ENCODE assay signal across 18 mouse cellular contexts in genomic region chr17:36057927-36058326, GRCm38 (mm10). TPM values are rescaled to one million over a fixed set of nuclear protein-coding genes. Genes with fewer than 3 reads are reported as not detected.
"Had no signal": no experiment of that assay in that cellular context is flagged by ENCODE, and none has a peak within 500 bp of the region (broad histone marks: within the 10 kb centered on the region; RNA-seq: fewer than 3 reads in every experiment).

No protein-coding gene starts in this region.

RNA-seq across cellular contexts. Expression of gene Gm11127, which starts 0.2 kb away (rescaled TPM):
- total RNA-seq: megakaryocyte progenitor cell, adult 5-6 weeks; midbrain, postnatal 0 days; monocyte, adult 5-6 weeks had no signal
- polyA plus RNA-seq: liver, embryonic 15.5 days; liver, postnatal 0 days; lung, adult 2 months; lung, embryonic 15.5 days; lung, postnatal 0 days; midbrain, embryonic 11.5 days; midbrain, embryonic 13.5 days; midbrain, embryonic 15.5 days; neural tube, embryonic 11.5 days; neural tube, embryonic 13.5 days; neural tube, embryonic 15.5 days had no signal

RNA-seq across cellular contexts. Expression of gene Gm6034, which starts 15.2 kb away (rescaled TPM):
- total RNA-seq: megakaryocyte progenitor cell, adult 5-6 weeks had no signal
- polyA plus RNA-seq: liver, embryonic 15.5 days; liver, postnatal 0 days; lung, adult 2 months; lung, embryonic 15.5 days; lung, postnatal 0 days; macrophage; midbrain, embryonic 11.5 days; midbrain, embryonic 13.5 days; midbrain, embryonic 15.5 days; midbrain, postnatal 0 days; neural tube, embryonic 11.5 days; neural tube, embryonic 13.5 days; neural tube, embryonic 15.5 days; stomach, postnatal 0 days; testis, adult 2 months; urinary bladder, adult 2 months had no signal
